Mouse (Mus musculus): ENCODE data around the gene Atp6v1b1. TPM values are rescaled to one million over a fixed set of nuclear protein-coding genes. Genes with fewer than 3 reads are reported as not detected.

The Atp6v1b1 gene
- polyA plus RNA-seq, 1 experiment from 2014 or later = not detected

- Histone ChIP-seq H3K4me2 (no peak overlapping the region), H3K36me3 (no peaks in the 10 kb centered on the region), H3K9me3 (no peaks in the 10 kb centered on the region), H3K4me1 (replicated peaks) (no peaks in the 10 kb centered on the region), H3K27ac (replicated peaks) (no peak overlapping the region), H3K27me3 (peaks cover 21% of the 10 kb centered on the region), H3K9ac (no peak overlapping the region), H3K4me3 (no peak overlapping the region)
- ATAC-seq (ENCODE audit: low FRiP score, low read depth) = no peak
- 93% methylated on average over 3 of the region's 3 CpGs for WGBS
These were observed 14.3 kb upstream of the Atp6v1b1 start for GRCm38 (mm10) chr6:83728488-83728887.

GRCm38 (mm10) chr6:83729350-83729970, 13.3 kb upstream of the Atp6v1b1 start:
- H3K4me2 ChIP-seq = no peak overlapping the region

GRCm38 (mm10) chr6:83731128-83731527, 11.7 kb upstream of the Atp6v1b1 start:
- no peak overlapping the region for H3K4me2 ChIP-seq
- no peak overlapping the region for H3K9ac ChIP-seq
- H3K9me3 ChIP-seq = no peaks in the 10 kb centered on the region
- peaks cover 7% of the 10 kb centered on the region; the same call in 1 of the 2 replicates for H3K27me3 ChIP-seq
- no peak for ATAC-seq (ENCODE audit: low FRiP score, low read depth)
- H3K36me3 ChIP-seq = no peaks in the 10 kb centered on the region
- H3K4me3 ChIP-seq = no peak overlapping the region
- no peaks in the 10 kb centered on the region for H3K4me1 ChIP-seq (replicated peaks)
- 27% methylated on average over 5 of the region's 5 CpGs for WGBS
- H3K27ac ChIP-seq (replicated peaks) = no peak overlapping the region

More at GRCm38 (mm10) chr6:83729350-83729970, 13.3 kb upstream of the Atp6v1b1 start:
- H3K4me3 ChIP-seq = no peak overlapping the region
- H3K27ac ChIP-seq (replicated peaks) = no peak overlapping the region
- peaks cover 13% of the 10 kb centered on the region; the same call in 1 of the 2 replicates for H3K27me3 ChIP-seq
- no peaks in the 10 kb centered on the region for H3K9me3 ChIP-seq
- H3K9ac ChIP-seq = no peak overlapping the region
- no peak for ATAC-seq (ENCODE audit: low FRiP score, low read depth)
- H3K4me1 ChIP-seq (replicated peaks) = no peaks in the 10 kb centered on the region
- WGBS = 75% methylated on average over 14 of the region's 14 CpGs
- no peaks in the 10 kb centered on the region for H3K36me3 ChIP-seq

- no peak for ATAC-seq (ENCODE audit: low FRiP score, low read depth)
- Histone ChIP-seq H3K4me3 (no peak overlapping the region), H3K9ac (no peak overlapping the region)
These were observed 5.5 kb upstream of the Atp6v1b1 start for GRCm38 (mm10) chr6:83737311-83737710.

GRCm38 (mm10) chr6:83738596-83738995, 4.2 kb upstream of the Atp6v1b1 start:
- Histone ChIP-seq H3K27ac (replicated peaks) (no peak overlapping the region), H3K4me1 (replicated peaks) (no peaks in the 10 kb centered on the region), H3K9ac (no peak overlapping the region), H3K4me3 (no peak overlapping the region), H3K4me2 (no peak overlapping the region), H3K36me3 (no peaks in the 10 kb centered on the region), H3K9me3 (no peaks in the 10 kb centered on the region), H3K27me3 (0 out of 2 replicates have a peak, but pooled peaks cover 2% of the 10 kb centered on the region)
- 86% methylated on average over 6 of the region's 6 CpGs for WGBS
- no peak for ATAC-seq (ENCODE audit: low FRiP score, low read depth)

More at GRCm38 (mm10) chr6:83737311-83737710, 5.5 kb upstream of the Atp6v1b1 start:
- no peaks in the 10 kb centered on the region for H3K36me3 ChIP-seq
- H3K4me1 ChIP-seq (replicated peaks) = no peaks in the 10 kb centered on the region
- H3K27me3 ChIP-seq = peaks cover 7% of the 10 kb centered on the region; the same call in 1 of the 2 replicates
- H3K27ac ChIP-seq (replicated peaks) = no peak overlapping the region
- H3K4me2 ChIP-seq = no peak overlapping the region
- no peaks in the 10 kb centered on the region for H3K9me3 ChIP-seq
- 28% methylated on average over 13 of the region's 13 CpGs for WGBS

- Histone ChIP-seq H3K36me3 (no peaks in the 10 kb centered on the region), H3K4me2 (no peak overlapping the region), H3K4me1 (replicated peaks) (no peaks in the 10 kb centered on the region), H3K27me3 (0 out of 2 replicates have a peak, but pooled peaks cover 4% of the 10 kb centered on the region), H3K9ac (no peak overlapping the region), H3K4me3 (no peak overlapping the region), H3K27ac (replicated peaks) (no peak overlapping the region), H3K9me3 (no peaks in the 10 kb centered on the region)
- 61% methylated on average over 5 of the region's 5 CpGs for WGBS
- ATAC-seq (ENCODE audit: low FRiP score, low read depth) = no peak
These were observed 422 bp downstream of the Atp6v1b1 start for GRCm38 (mm10) chr6:83743212-83743611.

- no peak overlapping the region for H3K27ac ChIP-seq (replicated peaks)
- H3K27me3 ChIP-seq = 0 out of 2 replicates have a peak, but pooled peaks cover 4% of the 10 kb centered on the region
- 75% methylated on average over 5 of the region's 5 CpGs for WGBS
- H3K4me1 ChIP-seq (replicated peaks) = no peaks in the 10 kb centered on the region
- H3K9me3 ChIP-seq = no peaks in the 10 kb centered on the region
- no peak overlapping the region for H3K4me3 ChIP-seq
- H3K4me2 ChIP-seq = no peak overlapping the region
- no peak for ATAC-seq (ENCODE audit: low FRiP score, low read depth)
- no peak overlapping the region for H3K9ac ChIP-seq
- H3K36me3 ChIP-seq = no peaks in the 10 kb centered on the region
These were observed 1.3 kb downstream of the Atp6v1b1 start for GRCm38 (mm10) chr6:83744126-83744525.

- Histone ChIP-seq H3K36me3 (no peaks in the 10 kb centered on the region), H3K27ac (replicated peaks) (no peak overlapping the region), H3K4me1 (replicated peaks) (no peaks in the 10 kb centered on the region), H3K9ac (no peak overlapping the region), H3K4me2 (no peak overlapping the region), H3K9me3 (no peaks in the 10 kb centered on the region), H3K4me3 (no peak overlapping the region), H3K27me3 (0 out of 2 replicates have a peak, but pooled peaks cover 4% of the 10 kb centered on the region)
- ATAC-seq (ENCODE audit: low FRiP score, low read depth) = no peak
- 79% methylated on average over 5 of the region's 5 CpGs for WGBS
These were observed 1.8 kb downstream of the Atp6v1b1 start for GRCm38 (mm10) chr6:83744557-83744956.

- Histone ChIP-seq H3K27me3 (0 out of 2 replicates have a peak, but pooled peaks cover 4% of the 10 kb centered on the region), H3K4me1 (replicated peaks) (no peaks in the 10 kb centered on the region), H3K9me3 (no peaks in the 10 kb centered on the region), H3K9ac (no peak overlapping the region), H3K4me3 (no peak overlapping the region), H3K36me3 (no peaks in the 10 kb centered on the region), H3K4me2 (no peak overlapping the region), H3K27ac (replicated peaks) (no peak overlapping the region)
- no peak for ATAC-seq (ENCODE audit: low FRiP score, low read depth)
- WGBS = 50% methylated on average over 2 of the region's 2 CpGs
These were observed 2.7 kb downstream of the Atp6v1b1 start for GRCm38 (mm10) chr6:83745466-83745865.

GRCm38 (mm10) chr6:83749286-83749685, 6.5 kb downstream of the Atp6v1b1 start:
- no peak overlapping the region for H3K4me2 ChIP-seq
- no peaks in the 10 kb centered on the region for H3K9me3 ChIP-seq
- WGBS = 38% methylated on average over 3 of the region's 3 CpGs
- H3K27me3 ChIP-seq = peaks cover 19% of the 10 kb centered on the region
- H3K27ac ChIP-seq (replicated peaks) = no peak overlapping the region
- no peak overlapping the region for H3K9ac ChIP-seq
- ATAC-seq (ENCODE audit: low FRiP score, low read depth) = no peak
- H3K4me3 ChIP-seq = no peak overlapping the region
- H3K36me3 ChIP-seq = no peaks in the 10 kb centered on the region
- no peaks in the 10 kb centered on the region for H3K4me1 ChIP-seq (replicated peaks)

GRCm38 (mm10) chr6:83750171-83750684, 7.4 kb downstream of the Atp6v1b1 start:
- H3K9ac ChIP-seq = no peak overlapping the region
- no peak overlapping the region for H3K4me3 ChIP-seq
- 10% methylated on average over 11 of the region's 11 CpGs for WGBS
- H3K4me2 ChIP-seq = no peak overlapping the region
- H3K9me3 ChIP-seq = no peaks in the 10 kb centered on the region
- H3K4me1 ChIP-seq (replicated peaks) = no peaks in the 10 kb centered on the region
- peaks cover 23% of the 10 kb centered on the region for H3K27me3 ChIP-seq
- H3K36me3 ChIP-seq = no peaks in the 10 kb centered on the region
- H3K27ac ChIP-seq (replicated peaks) = no peak overlapping the region
- ATAC-seq (ENCODE audit: low FRiP score, low read depth) = no peak

GRCm38 (mm10) chr6:83756051-83756450, 13.3 kb downstream of the Atp6v1b1 start:
- WGBS = 76% methylated on average over 9 of the region's 9 CpGs
- H3K4me2 ChIP-seq = no peak overlapping the region
- H3K9ac ChIP-seq = no peak overlapping the region
- H3K36me3 ChIP-seq = no peaks in the 10 kb centered on the region
- H3K4me3 ChIP-seq = no peak overlapping the region
- H3K9me3 ChIP-seq = no peaks in the 10 kb centered on the region
- H3K27ac ChIP-seq (replicated peaks) = no peak overlapping the region
- H3K4me1 ChIP-seq (replicated peaks) = peaks cover 6% of the 10 kb centered on the region; the same call in 1 of the 2 replicates
- no peak for ATAC-seq (ENCODE audit: low FRiP score, low read depth)
- H3K27me3 ChIP-seq = peaks cover 57% of the 10 kb centered on the region
